Mouse (Mus musculus) testis, adult 2 months (tissue): Measurements from ENCODE around the gene Sapcd1. TPM values are rescaled to one million over a fixed set of nuclear protein-coding genes. Genes with fewer than 3 reads are reported as not detected.

Experiments
- H3K27ac ChIP-seq: fragments of 200-500 bp; 2 replicates; pipeline ENCODE4 v1.5.1; 2012; ENCODE audit warnings: low read depth, low read length; ENCODE audit not compliant: control insufficient read depth, insufficient read depth
- H3K27me3 ChIP-seq: fragments of 200-500 bp; 2 replicates; pipeline ENCODE4 v1.6.1; 2012; ENCODE audit warnings: mild to moderate bottlenecking, low read length, moderate library complexity; ENCODE audit not compliant: control insufficient read depth, insufficient read depth
- H3K36me3 ChIP-seq: fragments of 200-500 bp; 2 replicates; pipeline ENCODE4 v1.6.1; 2012; ENCODE audit warnings: mild to moderate bottlenecking, low read length; ENCODE audit not compliant: control insufficient read depth, insufficient read depth
- H3K4me1 ChIP-seq: fragments of 200-500 bp; 2 replicates; pipeline ENCODE4 v1.6.1; 2012; ENCODE audit warnings: low read length; ENCODE audit not compliant: control insufficient read depth, insufficient read depth
- H3K4me3 ChIP-seq: fragments of 200-500 bp; 2 replicates; pipeline ENCODE4 v1.5.1; 2012; ENCODE audit warnings: low read depth, mild to moderate bottlenecking, low read length, moderate library complexity, mixed read lengths; ENCODE audit not compliant: control insufficient read depth
- CTCF ChIP-seq: fragments of 200-500 bp; IDR thresholded peaks from 2 replicates; pipeline ENCODE4 v1.5.1; 2012; ENCODE audit warnings: low read depth, mild to moderate bottlenecking, inconsistent platforms, low read length, moderate library complexity; ENCODE audit not compliant: control insufficient read depth, insufficient read depth, insufficient replicate concordance
- POLR2A ChIP-seq: fragments of 200-500 bp; IDR thresholded peaks from 2 replicates; pipeline ENCODE4 v1.6.1; 2012; ENCODE audit warnings: low read depth, mild to moderate bottlenecking, inconsistent platforms, low read length, moderate library complexity; ENCODE audit not compliant: control insufficient read depth
- polyA plus RNA-seq: library from polyadenylated mRNA; depleted of rRNA; stranded (reverse); fragments of >200 nt; gene quantifications from 2 replicates; pipeline ENCODE4 v1.2.3, GENCODE M21; 2012

Gene Sapcd1
- polyA plus RNA-seq, 1 experiment = 3.5 TPM

DNA sequence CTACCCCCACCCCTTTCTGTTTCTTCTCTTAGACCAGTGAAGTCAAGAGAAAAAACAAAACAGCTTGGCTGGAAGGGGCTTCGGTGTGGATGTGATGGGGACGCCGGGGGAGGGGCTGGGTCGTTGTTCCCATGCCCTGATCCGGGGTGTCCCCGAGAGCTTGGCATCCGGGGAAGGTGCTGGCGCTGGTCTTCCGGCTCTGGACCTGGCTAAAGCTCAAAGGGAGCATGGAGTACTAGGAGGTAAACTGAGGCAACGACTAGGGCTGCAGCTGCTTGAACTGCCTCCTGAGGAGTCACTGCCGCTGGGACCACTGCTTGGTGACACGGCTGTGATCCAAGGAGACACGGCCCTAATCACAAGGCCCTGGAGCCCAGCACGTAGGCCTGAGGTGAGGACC, 32.3 kb upstream of the Sapcd1 start:
- Histone ChIP-seq H3K4me3 (peak overlapping the region; percentile 84), H3K4me1 (peaks cover 28% of the 10 kb centered on the region), H3K36me3 (no peaks in the 10 kb centered on the region), H3K27me3 (0 out of 2 replicates have a peak, but pooled peaks cover 2% of the 10 kb centered on the region), H3K27ac (no peak overlapping the region)
- TF ChIP-seq POLR2A = no peak
- TF ChIP-seq CTCF = no peak

- H3K4me3 ChIP-seq = peak within 1 kb of the TSS; percentile 84
- H3K27ac ChIP-seq = peak within 1 kb of the TSS; percentile 50
- H3K4me1 ChIP-seq = peaks cover 23% of the 10 kb centered on the region
- H3K36me3 ChIP-seq = no peaks in the 10 kb centered on the region
- no peaks in the 10 kb centered on the region for H3K27me3 ChIP-seq
- TF ChIP-seq CTCF = 0 out of 2 replicates have a peak, but pooled peaks have one; percentile 25
- no peak; the same call in 1 of the 2 replicates for TF ChIP-seq POLR2A
These were observed 31.4 kb upstream of the Sapcd1 start, which contains the start of gene Ddah2 for GRCm38 (mm10) chr17:35058911-35059892. Gene Ddah2, plus strand, starts transcription at chr17:35059035.

DNA sequence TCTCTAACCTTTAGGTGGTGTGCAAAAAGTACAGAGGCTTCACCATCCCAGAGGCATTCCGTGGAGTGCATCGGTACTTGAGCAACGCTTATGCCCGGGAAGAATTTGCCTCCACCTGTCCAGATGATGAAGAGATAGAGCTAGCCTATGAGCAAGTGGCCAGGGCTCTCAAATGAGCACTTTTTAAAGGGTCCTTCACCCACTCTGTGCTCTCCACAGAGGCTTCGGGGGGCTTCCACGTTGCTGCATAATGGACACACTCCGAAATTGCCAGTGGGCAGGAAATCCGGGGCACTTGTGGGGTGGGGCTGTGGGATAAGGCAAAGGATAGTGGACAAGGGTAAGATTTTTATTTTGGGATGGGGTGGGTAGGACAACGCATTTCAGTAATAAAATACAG, 30.5 kb upstream of the Sapcd1 start:
- Histone ChIP-seq H3K4me1 (peaks cover 21% of the 10 kb centered on the region), H3K36me3 (no peaks in the 10 kb centered on the region), H3K27ac (no peak overlapping the region), H3K27me3 (no peaks in the 10 kb centered on the region), H3K4me3 (no peak overlapping the region)
- TF ChIP-seq CTCF = no peak
- TF ChIP-seq POLR2A = no peak

DNA sequence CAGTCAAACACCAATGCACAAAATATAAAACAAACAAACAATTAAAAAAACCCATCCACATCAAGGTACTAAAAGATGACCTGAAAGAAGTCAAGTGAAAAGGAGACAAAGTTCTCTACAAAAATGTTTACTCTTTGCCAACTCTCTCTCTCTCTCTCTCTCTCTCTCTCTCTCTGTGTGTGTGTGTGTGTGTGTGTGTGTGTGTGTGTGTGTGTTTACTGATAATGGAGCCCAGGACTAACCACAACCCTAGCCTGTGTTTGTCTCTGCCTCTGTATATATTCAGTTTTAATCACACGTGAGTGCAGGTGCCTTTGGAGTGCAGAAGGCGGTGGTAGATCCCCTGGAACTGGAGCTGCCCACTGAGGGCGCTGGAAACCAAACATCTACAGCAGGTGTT, 29.3 kb upstream of the Sapcd1 start:
- Histone ChIP-seq H3K4me3 (no peak overlapping the region), H3K4me1 (peaks cover 18% of the 10 kb centered on the region), H3K36me3 (no peaks in the 10 kb centered on the region), H3K27me3 (no peaks in the 10 kb centered on the region), H3K27ac (no peak overlapping the region)
- TF ChIP-seq POLR2A = no peak
- no peak for TF ChIP-seq CTCF

DNA sequence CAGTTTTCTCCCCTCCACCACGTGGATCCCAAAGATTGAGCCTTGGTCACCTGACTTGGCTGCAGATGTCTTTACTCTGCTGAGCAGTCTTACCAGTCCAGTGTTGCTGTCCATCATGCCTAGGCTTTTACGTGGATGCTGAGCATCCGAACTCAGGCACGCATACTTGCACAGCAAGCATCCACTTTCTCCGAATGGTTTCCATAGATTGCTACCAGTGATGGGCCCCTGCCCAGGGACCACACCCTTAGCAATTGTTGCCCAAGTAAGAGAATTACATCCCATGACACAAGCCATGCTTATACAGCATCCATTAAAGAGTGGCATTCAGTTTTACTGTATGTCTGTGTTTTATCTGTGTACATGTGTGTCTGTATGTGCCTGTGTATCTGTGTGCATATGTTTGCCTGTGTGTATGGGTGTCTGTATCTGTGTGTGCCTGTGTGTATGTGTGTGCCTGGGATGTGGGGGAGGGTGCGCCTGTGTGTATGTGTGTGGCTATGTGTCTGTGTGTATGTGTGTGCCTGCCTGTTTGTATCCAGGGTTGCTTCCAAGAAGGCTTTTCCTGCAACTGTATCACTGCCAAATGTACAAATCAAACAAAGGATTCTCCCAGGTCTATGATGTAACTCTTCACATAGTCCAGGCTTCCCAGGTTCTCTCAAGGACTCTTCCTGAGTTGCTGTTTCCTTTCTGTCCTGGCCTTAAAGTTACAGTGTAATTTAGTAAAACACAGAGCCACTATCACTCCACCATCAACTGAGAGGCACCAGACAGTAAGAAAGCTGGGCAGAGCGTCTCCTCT, 28.1 kb upstream of the Sapcd1 start:
- Histone ChIP-seq H3K4me3 (no peak overlapping the region), H3K4me1 (peaks cover 25% of the 10 kb centered on the region), H3K36me3 (no peaks in the 10 kb centered on the region)

DNA sequence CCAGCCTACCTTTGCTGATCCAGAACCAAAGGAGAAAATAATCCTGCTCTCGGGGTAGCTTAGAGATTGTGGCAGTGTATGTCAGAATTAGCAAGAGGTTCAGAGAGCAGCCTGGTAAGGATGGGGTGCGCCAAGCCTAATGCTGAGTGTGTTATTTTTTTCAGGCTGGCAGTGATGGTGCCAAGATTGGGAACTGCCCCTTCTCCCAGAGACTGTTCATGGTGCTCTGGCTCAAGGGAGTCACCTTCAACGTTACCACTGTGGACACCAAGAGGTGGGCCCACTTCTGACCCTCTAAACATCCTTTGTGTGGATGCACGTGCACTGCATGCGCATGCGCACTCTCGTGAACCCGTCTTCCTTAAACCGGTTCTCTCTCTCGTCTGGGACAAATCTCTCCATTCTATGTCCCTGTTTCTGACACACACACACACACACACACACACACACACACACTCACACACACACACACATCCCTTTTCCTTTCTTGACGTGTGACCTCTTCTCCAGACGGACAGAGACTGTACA, 24.5 kb upstream of the Sapcd1 start:
- peaks cover 19% of the 10 kb centered on the region for H3K4me1 ChIP-seq
- peaks cover 2% of the 10 kb centered on the region; the same call in 1 of the 2 replicates for H3K27me3 ChIP-seq
- H3K4me3 ChIP-seq = no peak overlapping the region
- H3K36me3 ChIP-seq = no peaks in the 10 kb centered on the region
- TF ChIP-seq POLR2A (no peak), CTCF (no peak)
- no peak overlapping the region for H3K27ac ChIP-seq

More for the DNA sequence above, 28.1 kb upstream of the Sapcd1 start:
- no peak overlapping the region; the same call in 1 of the 2 replicates for H3K27ac ChIP-seq
- no peak for TF ChIP-seq CTCF
- no peak for TF ChIP-seq POLR2A
- no peaks in the 10 kb centered on the region for H3K27me3 ChIP-seq
